Mouse (Mus musculus): Measurements from ENCODE around the gene Prss36.
"Not testable (repeated sequence)": the region's sequence is repeated elsewhere in the genome, so short reads cannot be mapped to it uniquely, and the experiment has no call there.

The Prss36 gene

DNA sequence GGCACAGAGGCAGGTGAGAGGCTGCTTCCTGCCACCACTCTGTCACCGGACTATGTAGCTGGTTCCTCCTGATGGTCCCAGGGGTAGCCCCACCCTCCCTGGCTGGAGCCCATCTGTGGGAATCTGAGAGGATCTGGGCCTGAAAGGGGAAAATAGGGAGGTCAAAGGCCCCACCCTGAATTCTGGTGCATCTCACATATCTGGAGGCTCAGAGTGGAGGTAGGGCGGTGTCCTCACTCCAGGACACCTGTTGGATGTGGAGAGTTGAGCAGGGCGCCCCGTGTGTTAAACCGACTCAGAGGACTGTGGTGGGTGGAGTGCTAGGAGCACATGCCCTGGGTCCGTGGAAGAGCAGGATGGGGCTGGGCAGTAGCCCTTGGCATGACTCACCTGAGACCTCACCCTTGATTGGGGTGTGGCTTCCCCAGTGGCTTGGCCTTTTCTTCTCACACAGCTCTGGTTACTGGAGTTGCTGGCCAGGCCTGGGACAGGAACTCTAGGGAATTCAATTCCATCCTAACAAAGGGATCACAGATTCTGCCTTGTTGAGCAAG, at the start of gene Prss36:
Gene Prss36 (minus strand): TSS at position 256 of the 554 bp plus-strand sequence.
- DNase-seq, result no peak

- no peak for DNase-seq
Measured at GRCm38 (mm10) chr7:127993341-127993977, 46.9 kb upstream of the Prss36 start, which contains the start of gene Pycard. Gene Pycard, minus strand, starts transcription at chr7:127993867.

- no peak for DNase-seq
Measured at GRCm38 (mm10) chr7:127992488-127993340, 46.2 kb upstream of the Prss36 start.

DNA sequence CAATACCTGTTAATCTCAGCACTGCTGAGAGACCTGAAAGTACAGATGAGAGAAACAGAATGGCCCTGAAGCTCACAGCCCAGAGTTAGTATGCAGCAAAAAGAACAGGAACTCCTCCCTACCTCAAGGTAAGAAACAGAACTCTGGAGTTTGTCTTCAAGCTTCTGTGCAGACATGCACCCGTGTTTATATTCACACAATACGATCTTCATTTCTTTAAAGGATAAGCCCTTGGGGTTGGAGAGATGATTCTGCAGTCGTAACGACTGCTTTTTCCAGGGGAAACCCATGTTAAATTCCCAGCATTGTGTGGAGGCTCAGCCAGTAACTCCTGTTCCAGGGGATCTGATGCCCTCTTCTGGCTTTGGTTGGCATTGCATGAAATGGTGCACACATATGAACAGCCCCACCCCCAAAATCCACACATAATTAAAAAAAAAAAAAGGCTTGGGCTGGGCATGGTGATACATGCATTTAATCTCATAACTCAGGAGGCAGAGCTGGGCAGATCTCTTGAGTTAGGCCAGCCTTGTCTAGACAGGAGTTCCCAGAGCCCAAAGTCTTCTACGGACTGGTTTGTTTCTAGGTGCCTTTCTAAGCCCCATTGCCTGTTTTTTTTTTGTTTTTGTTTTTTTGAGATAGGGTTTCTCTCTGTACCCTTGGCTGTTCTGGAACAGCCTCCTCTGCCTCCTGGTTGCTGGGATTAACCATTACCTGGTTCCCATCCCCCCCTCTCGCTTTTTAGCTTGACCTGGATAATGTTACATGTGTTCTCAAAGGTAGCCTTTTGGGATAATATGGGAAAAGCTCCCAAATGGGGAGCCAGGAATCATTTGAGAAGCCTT, 45.3 kb upstream of the Prss36 start:
- peak; percentile 80 for DNase-seq

- no peak for DNase-seq
Measured at GRCm38 (mm10) chr7:127988904-127989303, 42.4 kb upstream of the Prss36 start.

DNA sequence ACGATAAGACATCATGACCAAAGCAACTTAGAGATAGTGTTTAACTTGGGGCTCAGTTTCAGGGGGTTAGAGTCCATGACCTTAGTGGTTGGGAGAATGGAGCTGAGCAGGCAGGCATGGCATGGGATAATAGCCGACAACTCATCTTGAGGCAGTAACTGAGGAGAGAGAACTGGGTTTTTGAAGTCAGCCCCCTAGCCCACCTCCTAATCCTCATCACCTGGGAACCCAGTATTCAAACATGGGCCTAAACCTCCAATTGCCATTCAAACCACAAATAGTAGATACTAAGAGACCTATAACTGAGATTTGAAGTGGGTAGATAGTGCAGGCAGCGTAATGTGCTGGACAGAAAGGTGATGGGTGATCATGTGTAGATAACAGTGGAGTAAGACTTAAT, 34.1 kb upstream of the Prss36 start:
- DNase-seq, result no peak

DNA sequence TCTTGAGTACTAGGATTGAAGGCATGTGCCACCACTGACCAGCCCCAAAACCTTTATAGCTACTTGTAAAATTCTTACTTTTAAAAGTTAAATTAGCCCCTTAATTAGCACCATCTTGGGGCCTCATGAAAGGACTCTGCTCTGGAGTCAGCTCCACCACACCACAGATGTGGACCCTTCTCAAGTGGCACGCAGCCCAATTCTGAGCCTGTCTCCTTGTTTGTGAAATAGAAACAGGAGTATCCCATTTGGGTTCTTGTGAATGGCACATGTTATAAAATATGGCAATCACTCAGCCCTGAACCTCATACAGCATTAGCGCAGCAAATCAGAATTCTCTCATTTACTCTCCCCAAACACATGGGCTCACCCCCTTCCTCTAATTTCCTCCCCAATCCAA, 32.3 kb upstream of the Prss36 start:
- no peak for DNase-seq

DNA sequence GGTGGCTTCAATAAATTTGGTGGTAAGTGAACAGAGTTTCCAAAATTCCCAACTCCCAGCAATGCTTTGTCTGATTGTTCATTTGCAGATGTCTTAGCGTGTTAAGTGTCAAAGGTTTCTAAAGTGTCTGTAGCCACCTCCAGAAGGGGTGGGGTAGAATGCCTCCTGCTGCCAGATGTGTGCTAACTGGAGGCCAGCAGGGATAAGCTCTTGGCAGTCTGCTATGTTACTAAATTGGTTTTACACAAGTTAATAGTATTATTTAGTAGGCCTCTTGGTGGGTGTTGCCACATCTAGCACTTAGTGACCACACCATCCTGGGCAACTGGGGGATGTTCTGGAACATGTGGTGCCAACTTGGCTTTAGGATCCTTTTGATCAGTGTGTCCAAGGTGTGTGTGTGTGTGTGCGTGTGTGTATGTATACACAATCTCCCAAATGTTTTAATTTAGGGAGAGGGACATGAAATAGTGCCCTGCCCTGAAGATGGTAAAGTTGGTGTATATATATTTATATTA, 27.9 kb upstream of the Prss36 start:
- DNase-seq, result no peak

- peak; percentile 58 for DNase-seq
Measured at GRCm38 (mm10) chr7:127967922-127968828, 21.6 kb upstream of the Prss36 start.

GRCm38 (mm10) chr7:127967004-127967921, 20.7 kb upstream of the Prss36 start, which contains the start of gene Fus:
Gene Fus, plus strand, starts transcription at chr7:127967457.
- peak; percentile 98 for DNase-seq

DNA sequence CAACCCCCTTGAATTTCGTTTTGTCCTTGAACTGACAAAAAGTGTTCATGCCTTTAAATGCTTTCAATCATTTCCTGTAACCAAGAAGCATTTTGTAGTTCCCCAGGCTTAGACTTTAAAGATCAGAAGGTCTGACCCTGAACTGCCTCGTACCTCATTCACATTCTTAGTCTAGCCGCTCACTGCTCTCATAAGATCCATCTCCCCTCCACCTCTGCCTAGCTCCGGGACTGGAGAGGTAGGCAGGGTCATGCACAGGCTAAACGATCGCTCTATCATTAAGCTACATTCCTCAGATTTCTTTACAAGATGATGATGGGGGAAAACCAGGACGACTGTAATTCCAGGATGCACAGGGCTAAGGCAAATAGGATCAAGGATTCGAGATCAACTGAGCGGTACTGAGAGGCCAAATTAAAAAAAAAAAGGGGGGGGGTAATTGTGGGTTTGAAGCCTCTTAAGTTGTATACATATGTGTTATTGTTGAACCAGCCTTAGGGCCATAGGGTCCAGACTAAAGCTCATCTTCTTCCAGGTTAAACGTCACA, 19.9 kb upstream of the Prss36 start:
- DNase-seq, result no peak

DNA sequence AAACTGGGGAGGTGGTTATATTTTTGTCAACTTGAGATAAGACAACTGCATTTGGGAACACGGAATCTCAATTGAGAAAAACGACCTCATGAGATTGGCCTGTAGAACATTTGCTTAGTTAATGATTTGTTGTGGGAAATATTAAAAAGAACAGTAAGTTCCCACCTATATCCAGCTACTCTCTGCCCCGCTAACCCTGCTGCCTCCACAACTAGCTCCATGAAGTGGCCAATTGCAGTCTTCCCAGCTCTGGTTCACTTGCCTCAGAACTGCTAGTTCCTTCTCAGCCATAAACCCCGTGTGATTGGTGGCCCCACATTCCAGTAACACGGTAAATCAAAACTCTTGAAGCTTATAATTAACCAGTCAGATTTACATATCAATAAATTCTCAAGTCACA, 12.8 kb upstream of the Prss36 start:
- DNase-seq, result no peak

DNA sequence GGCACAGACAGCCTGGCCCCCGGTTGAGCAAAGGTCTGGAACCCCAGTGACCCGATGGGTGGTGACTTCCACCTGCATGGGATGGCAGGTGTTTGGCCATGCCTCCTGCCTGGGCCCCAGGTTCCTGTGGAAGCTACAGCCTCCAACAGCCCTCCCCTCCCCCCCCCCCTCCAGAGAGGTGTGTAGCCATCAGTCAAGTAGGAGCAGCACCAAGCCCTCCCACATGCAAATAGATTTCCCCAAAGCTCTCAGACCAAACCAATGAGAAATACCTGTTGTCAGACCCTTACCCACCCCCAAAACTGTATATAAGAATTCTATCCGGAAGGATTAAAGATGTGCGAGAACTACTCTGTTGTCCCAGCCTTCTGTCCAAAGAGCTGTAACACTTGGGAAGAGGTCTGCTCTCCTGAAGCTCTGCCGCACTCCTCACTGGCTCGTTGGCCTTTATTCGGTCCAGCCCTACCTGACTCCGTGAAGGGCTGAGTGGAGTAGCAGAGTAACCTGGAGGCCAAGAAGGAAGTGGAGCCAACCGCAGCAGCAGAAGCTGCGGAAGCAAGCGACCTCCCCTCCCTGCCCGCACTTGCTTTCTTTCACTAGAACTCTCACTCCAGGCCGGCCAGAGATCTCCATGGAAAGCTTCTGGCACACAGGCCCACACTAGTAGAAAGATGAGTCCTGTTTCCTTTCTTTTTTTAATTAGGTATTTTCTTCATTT, 6.5 kb upstream of the Prss36 start:
- no peak for DNase-seq

- DNase-seq, result no peak
Measured at GRCm38 (mm10) chr7:127944614-127945013, 1.9 kb downstream of the Prss36 start.

- not testable (repeated sequence) for DNase-seq
Measured at GRCm38 (mm10) chr7:127942097-127942496, 4.4 kb downstream of the Prss36 start.

DNA sequence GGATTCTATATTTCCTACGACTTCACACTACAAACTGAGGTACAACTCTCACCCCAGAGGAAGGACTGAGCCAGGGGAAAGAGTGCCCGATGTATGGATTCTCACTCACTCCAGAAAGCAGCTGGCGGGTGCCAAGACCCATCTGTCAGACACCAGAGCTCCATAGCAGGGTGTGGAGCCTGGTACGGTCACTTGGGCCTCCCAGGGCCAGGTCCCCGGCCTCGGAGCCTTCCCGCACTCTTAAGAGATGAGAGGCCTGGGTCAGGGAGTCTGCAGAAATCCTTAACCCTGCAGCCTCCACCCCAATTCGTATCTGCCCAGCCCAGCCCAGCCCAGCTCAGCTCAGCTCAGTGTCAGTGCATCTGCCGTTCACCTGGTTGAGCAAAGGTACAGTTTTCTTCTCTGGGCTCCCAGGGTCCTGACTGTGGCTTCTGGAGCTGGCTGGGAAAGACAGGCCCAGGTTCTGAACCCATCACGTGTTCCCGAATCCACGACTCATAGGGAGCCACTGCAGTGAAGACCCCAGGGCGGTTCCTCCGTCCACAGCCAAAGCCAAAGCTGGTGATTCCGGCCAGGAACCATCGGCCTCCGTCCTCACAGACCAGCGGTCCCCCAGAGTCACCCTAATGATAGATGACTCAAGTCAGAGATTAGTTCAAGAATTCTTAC, 10.2 kb downstream of the Prss36 start:
- no peak for DNase-seq

DNA sequence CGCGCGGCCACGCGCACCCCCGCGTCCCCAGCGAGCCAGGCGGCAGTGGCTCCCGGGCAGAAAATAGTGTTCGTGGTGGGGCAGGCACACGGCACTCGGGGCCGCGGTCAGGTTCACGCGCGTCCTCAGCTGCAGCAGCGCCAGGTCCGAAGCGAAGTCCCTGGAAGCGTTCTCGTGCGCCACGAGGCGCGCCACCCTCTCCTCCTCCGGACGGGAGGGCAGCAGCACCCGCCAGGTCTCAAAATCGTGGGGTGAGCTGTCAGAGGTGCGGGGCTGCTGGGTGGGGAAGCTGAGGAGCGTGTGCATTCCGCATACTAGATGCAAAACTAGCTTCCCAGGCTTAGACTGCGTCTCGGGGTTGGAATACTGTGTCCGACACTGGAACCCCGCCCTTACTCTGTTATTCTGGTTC, 10.8 kb downstream of the Prss36 start:
- no peak for DNase-seq

DNA sequence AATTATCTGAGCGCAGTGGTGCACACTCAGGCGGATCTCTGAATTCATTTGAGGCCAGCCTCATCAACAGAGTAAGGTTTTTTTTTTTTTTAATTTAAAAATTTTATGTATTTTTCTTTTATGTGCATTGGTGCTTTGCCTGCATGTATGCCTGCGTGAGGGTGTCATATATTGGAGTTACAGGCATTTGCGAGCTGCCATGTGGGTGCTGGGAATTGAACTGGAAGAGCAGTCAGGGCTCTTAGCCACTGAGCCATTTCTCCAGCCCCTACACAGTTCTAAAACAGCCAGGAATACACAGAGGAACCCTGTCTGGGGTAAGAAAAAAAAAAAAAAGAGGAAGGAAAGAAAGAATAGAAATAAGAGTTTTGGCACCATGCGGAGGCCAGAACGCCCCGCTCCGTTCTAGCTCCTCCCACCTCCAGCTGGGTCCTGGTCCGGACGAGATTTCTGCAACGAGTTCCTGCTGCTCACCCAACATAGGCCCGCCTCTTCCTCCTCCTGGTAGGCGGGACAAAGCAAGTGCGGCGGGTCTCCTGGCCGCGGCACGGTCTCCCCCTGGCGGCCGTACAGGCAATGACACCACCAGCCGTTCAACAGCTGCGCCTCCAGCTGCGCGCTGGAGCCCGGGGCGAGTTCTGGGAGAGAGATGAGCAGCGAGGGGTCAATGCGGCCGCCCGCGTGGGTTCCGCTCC, 11.3 kb downstream of the Prss36 start:
- peak; percentile 91 for DNase-seq

All from right cerebral cortex, postnatal 4 days (tissue).